Mouse (Mus musculus): ENCODE measurements around the gene Ddah2. TPM values are rescaled to one million over a fixed set of nuclear protein-coding genes. Genes with fewer than 3 reads are reported as not detected.
A peak's percentile ranks its signal among the peaks of the same experiment; 100 is the strongest.

Ddah2 gene
- polyA plus RNA-seq, 1 experiment from 2014 or later: 484 TPM

- Histone ChIP-seq H3K9ac (replicated peaks; ENCODE audit: low read depth, low read length) (peak overlapping the region; percentile 42; the same call in 1 of the 2 replicates), H3K36me3 (ENCODE audit: control insufficient read depth, insufficient read depth) (peaks cover 18% of the 10 kb centered on the region), H3K27me3 (replicated peaks; ENCODE audit: control insufficient read depth, insufficient read depth, low read length) (no peaks in the 10 kb centered on the region), H3K9me3 (ENCODE audit: control insufficient read depth, low read length) (no peaks in the 10 kb centered on the region), H3K4me3 (replicated peaks; ENCODE audit: low read length) (no peak overlapping the region), H3K27ac (ENCODE audit: low read length) (no peak overlapping the region), H3K4me2 (ENCODE audit: low read length) (0 out of 2 replicates have a peak overlapping the region, but pooled peaks have one; percentile 3), H3K4me1 (replicated peaks; ENCODE audit: control insufficient read depth, insufficient read depth, low read length) (no peaks in the 10 kb centered on the region)
- 0 out of 2 replicates have a peak, but pooled peaks have one; percentile 31 for ATAC-seq
- 21% methylated on average over 13 of the region's 13 CpGs for WGBS
These were observed 47.0 kb downstream of the Ddah2 start for GRCm38 (mm10) chr17:35105740-35106389.

DNA sequence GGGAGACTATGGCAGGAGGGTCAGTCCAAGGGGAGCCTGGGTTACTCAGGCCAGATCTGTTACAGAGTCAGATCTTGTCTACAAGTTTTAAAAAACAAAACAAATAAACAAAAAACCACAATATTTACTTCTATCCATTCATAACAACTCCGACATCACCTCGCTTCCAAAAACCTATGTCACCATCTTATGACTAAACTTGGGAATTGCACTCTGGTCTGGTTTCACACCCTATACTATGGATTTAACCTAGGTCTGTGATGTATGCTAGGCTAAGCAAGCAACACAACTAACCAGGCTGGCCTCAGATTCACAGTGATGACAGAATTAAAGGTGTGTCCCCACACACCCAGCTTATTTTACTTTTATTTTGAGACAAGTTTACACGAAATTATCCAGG is 47.7 kb downstream of the Ddah2 start:
- no peak for ATAC-seq
- Histone ChIP-seq H3K9ac (replicated peaks; ENCODE audit: low read depth, low read length) (no peak overlapping the region), H3K9me3 (ENCODE audit: control insufficient read depth, low read length) (no peaks in the 10 kb centered on the region), H3K4me1 (replicated peaks; ENCODE audit: control insufficient read depth, insufficient read depth, low read length) (no peaks in the 10 kb centered on the region), H3K27me3 (replicated peaks; ENCODE audit: control insufficient read depth, insufficient read depth, low read length) (no peaks in the 10 kb centered on the region), H3K36me3 (ENCODE audit: control insufficient read depth, insufficient read depth) (peaks cover 14% of the 10 kb centered on the region), H3K4me3 (replicated peaks; ENCODE audit: low read length) (no peak overlapping the region), H3K27ac (ENCODE audit: low read length) (no peak overlapping the region), H3K4me2 (ENCODE audit: low read length) (no peak overlapping the region)
- 69% methylated on average over 3 of the region's 3 CpGs for WGBS

DNA sequence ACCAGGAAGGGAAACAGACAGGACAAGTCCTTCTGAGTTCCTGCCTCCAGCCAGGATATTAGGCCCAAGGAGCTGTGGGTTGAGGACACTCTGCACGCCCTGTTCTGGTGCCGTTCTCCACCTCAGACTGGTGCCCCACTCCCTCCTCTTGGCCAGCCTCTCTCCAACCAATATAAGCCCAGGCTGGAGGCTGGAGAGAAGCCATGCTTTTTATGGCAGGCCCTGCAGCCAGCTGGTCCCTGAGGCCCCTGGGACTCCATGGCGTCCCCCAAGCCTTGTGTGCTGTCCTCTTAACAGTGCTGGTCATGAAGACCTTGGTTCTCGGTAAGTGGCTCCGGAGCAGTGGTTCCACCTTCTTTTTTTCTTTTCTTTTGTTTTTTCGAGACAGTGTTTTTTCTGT is 49.3 kb downstream of the Ddah2 start, which contains the start of gene Ly6g5c:
Ly6g5c (plus strand) TSS at position 183 of the 400 bp plus-strand sequence.
- Histone ChIP-seq H3K4me1 (replicated peaks; ENCODE audit: control insufficient read depth, insufficient read depth, low read length) (no peaks in the 10 kb centered on the region), H3K9ac (replicated peaks; ENCODE audit: low read depth, low read length) (no peak within 1 kb of the TSS), H3K4me2 (ENCODE audit: low read length) (no peak within 1 kb of the TSS), H3K4me3 (replicated peaks; ENCODE audit: low read length) (no peak within 1 kb of the TSS), H3K27me3 (replicated peaks; ENCODE audit: control insufficient read depth, insufficient read depth, low read length) (no peaks in the 10 kb centered on the region), H3K9me3 (ENCODE audit: control insufficient read depth, low read length) (no peaks in the 10 kb centered on the region), H3K36me3 (ENCODE audit: control insufficient read depth, insufficient read depth) (peaks cover 3% of the 10 kb centered on the region; the same call in 1 of the 2 replicates), H3K27ac (ENCODE audit: low read length) (no peak within 1 kb of the TSS)
- ATAC-seq: no peak
- 83% methylated on average over 6 of the region's 6 CpGs for WGBS

Other genes starting within 250 kb of the Ddah2 start
- gene Stk19, start 222.1 kb upstream of the Ddah2 start, polyA plus RNA-seq (2015; fragmentation: Nextera tagmentation; extraction: Ambion mirVana): 33.4 and 50.4 TPM in 2 replicates
- 64.8 and 75.6 TPM in 2 replicates for gene Dxo, start 222.0 kb upstream of the Ddah2 start, polyA plus RNA-seq (2015; fragmentation: Nextera tagmentation; extraction: Ambion mirVana)
- gene Skiv2l, start 208.8 kb upstream of the Ddah2 start, polyA plus RNA-seq (2015; fragmentation: Nextera tagmentation; extraction: Ambion mirVana): 65.6 and 67.5 TPM in 2 replicates
- 87.5 and 97.7 TPM in 2 replicates for gene Nelfe, start 208.6 kb upstream of the Ddah2 start, polyA plus RNA-seq (2015; fragmentation: Nextera tagmentation; extraction: Ambion mirVana)
- 1.1 and 1.3 TPM in 2 replicates for gene Cfb, start 196.5 kb upstream of the Ddah2 start, polyA plus RNA-seq (2015; fragmentation: Nextera tagmentation; extraction: Ambion mirVana)
- gene Zbtb12, start 179.6 kb upstream of the Ddah2 start, polyA plus RNA-seq (2015; fragmentation: Nextera tagmentation; extraction: Ambion mirVana): 7.1 and 8.0 TPM in 2 replicates
- gene Gm20547, start 177.0 kb upstream of the Ddah2 start, polyA plus RNA-seq (2015; fragmentation: Nextera tagmentation; extraction: Ambion mirVana): 0.29 TPM in 1 of 2 replicates, not detected in the other
- gene C2, start 160.8 kb upstream of the Ddah2 start, polyA plus RNA-seq (2015; fragmentation: Nextera tagmentation; extraction: Ambion mirVana): 1.6 and 1.7 TPM in 2 replicates
- gene Ehmt2, start 160.6 kb upstream of the Ddah2 start, polyA plus RNA-seq (2015; fragmentation: Nextera tagmentation; extraction: Ambion mirVana): 107 and 121 TPM in 2 replicates
- 0.09 TPM in 1 of 2 replicates, not detected in the other for gene Slc44a4, start 144.6 kb upstream of the Ddah2 start, polyA plus RNA-seq (2015; fragmentation: Nextera tagmentation; extraction: Ambion mirVana)
- 31.8 and 36.8 TPM in 2 replicates for gene Neu1, start 127.8 kb upstream of the Ddah2 start, polyA plus RNA-seq (2015; fragmentation: Nextera tagmentation; extraction: Ambion mirVana)
- gene Hspa1b, start 99.8 kb upstream of the Ddah2 start, polyA plus RNA-seq (2015; fragmentation: Nextera tagmentation; extraction: Ambion mirVana): 0.14 TPM in 1 of 2 replicates, not detected in the other
- not detected in 2 replicates for gene Gm20481, start 89.1 kb upstream of the Ddah2 start, polyA plus RNA-seq (2015; fragmentation: Nextera tagmentation; extraction: Ambion mirVana)
- 3.3 and 5.2 TPM in 2 replicates for gene Hspa1a, start 86.9 kb upstream of the Ddah2 start, polyA plus RNA-seq (2015; fragmentation: Nextera tagmentation; extraction: Ambion mirVana)
- 1.5 and 1.7 TPM in 2 replicates for gene Hspa1l, start 86.3 kb upstream of the Ddah2 start, polyA plus RNA-seq (2015; fragmentation: Nextera tagmentation; extraction: Ambion mirVana)
- gene Lsm2, start 77.2 kb upstream of the Ddah2 start, polyA plus RNA-seq (2015; fragmentation: Nextera tagmentation; extraction: Ambion mirVana): 119 and 121 TPM in 2 replicates
- 81.7 and 85.2 TPM in 2 replicates for gene Vars, start 58.0 kb upstream of the Ddah2 start, polyA plus RNA-seq (2015; fragmentation: Nextera tagmentation; extraction: Ambion mirVana)
- gene Vwa7, start 42.5 kb upstream of the Ddah2 start, polyA plus RNA-seq (2015; fragmentation: Nextera tagmentation; extraction: Ambion mirVana): 0.12 and 0.14 TPM in 2 replicates
- 2.2 and 2.7 TPM in 2 replicates for gene Sapcd1, start 31.0 kb upstream of the Ddah2 start, polyA plus RNA-seq (2015; fragmentation: Nextera tagmentation; extraction: Ambion mirVana)
- gene Msh5, start 12.3 kb upstream of the Ddah2 start, polyA plus RNA-seq (2015; fragmentation: Nextera tagmentation; extraction: Ambion mirVana): 3.1 and 3.4 TPM in 2 replicates
- 79.3 and 85.5 TPM in 2 replicates for gene Clic1, start 9.1 kb upstream of the Ddah2 start, polyA plus RNA-seq (2015; fragmentation: Nextera tagmentation; extraction: Ambion mirVana)
- gene Ly6g6c, start 6.4 kb downstream of the Ddah2 start, polyA plus RNA-seq (2015; fragmentation: Nextera tagmentation; extraction: Ambion mirVana): not detected in 2 replicates
- 0.24 TPM in 1 of 2 replicates, not detected in the other for gene Mpig6b, start 7.1 kb downstream of the Ddah2 start, polyA plus RNA-seq (2015; fragmentation: Nextera tagmentation; extraction: Ambion mirVana)
- 11.8 and 12.3 TPM in 2 replicates for gene Ly6g6e, start 17.9 kb downstream of the Ddah2 start, polyA plus RNA-seq (2015; fragmentation: Nextera tagmentation; extraction: Ambion mirVana)
- 1.2 and 1.6 TPM in 2 replicates for gene Ly6g6d, start 19.0 kb downstream of the Ddah2 start, polyA plus RNA-seq (2015; fragmentation: Nextera tagmentation; extraction: Ambion mirVana)
- gene Ly6g6f, start 26.6 kb downstream of the Ddah2 start, polyA plus RNA-seq (2015; fragmentation: Nextera tagmentation; extraction: Ambion mirVana): not detected in 2 replicates
- 93.1 and 109 TPM in 2 replicates for gene Abhd16a, start 30.2 kb downstream of the Ddah2 start, polyA plus RNA-seq (2015; fragmentation: Nextera tagmentation; extraction: Ambion mirVana)
- not detected in 2 replicates for gene Ly6g5c, start 49.2 kb downstream of the Ddah2 start, polyA plus RNA-seq (2015; fragmentation: Nextera tagmentation; extraction: Ambion mirVana)
- 0.62 and 1.3 TPM in 2 replicates for gene Ly6g5b, start 56.4 kb downstream of the Ddah2 start, polyA plus RNA-seq (2015; fragmentation: Nextera tagmentation; extraction: Ambion mirVana)
- gene Gpank1, start 62.4 kb downstream of the Ddah2 start, polyA plus RNA-seq (2015; fragmentation: Nextera tagmentation; extraction: Ambion mirVana): 29.6 and 29.8 TPM in 2 replicates
- gene Csnk2b, start 63.0 kb downstream of the Ddah2 start, polyA plus RNA-seq (2015; fragmentation: Nextera tagmentation; extraction: Ambion mirVana): 308 and 320 TPM in 2 replicates
- gene D17H6S53E, start 67.3 kb downstream of the Ddah2 start, polyA plus RNA-seq (2015; fragmentation: Nextera tagmentation; extraction: Ambion mirVana): 6.1 and 8.6 TPM in 2 replicates
- gene Apom, start 73.0 kb downstream of the Ddah2 start, polyA plus RNA-seq (2015; fragmentation: Nextera tagmentation; extraction: Ambion mirVana): 0.56 TPM in 1 of 2 replicates, not detected in the other
- gene Bag6, start 76.1 kb downstream of the Ddah2 start, polyA plus RNA-seq (2015; fragmentation: Nextera tagmentation; extraction: Ambion mirVana): 85.4 and 86.7 TPM in 2 replicates
- gene Prrc2a, start 105.9 kb downstream of the Ddah2 start, polyA plus RNA-seq (2015; fragmentation: Nextera tagmentation; extraction: Ambion mirVana): 156 and 195 TPM in 2 replicates
- 5.9 and 8.0 TPM in 2 replicates for gene Aif1, start 117.0 kb downstream of the Ddah2 start, polyA plus RNA-seq (2015; fragmentation: Nextera tagmentation; extraction: Ambion mirVana)
- gene Lst1, start 129.4 kb downstream of the Ddah2 start, polyA plus RNA-seq (2015; fragmentation: Nextera tagmentation; extraction: Ambion mirVana): 4.5 and 4.9 TPM in 2 replicates
- 0.24 TPM in 1 of 2 replicates, not detected in the other for gene Ltb, start 135.4 kb downstream of the Ddah2 start, polyA plus RNA-seq (2015; fragmentation: Nextera tagmentation; extraction: Ambion mirVana)
- gene Tnf, start 143.0 kb downstream of the Ddah2 start, polyA plus RNA-seq (2015; fragmentation: Nextera tagmentation; extraction: Ambion mirVana): not detected in 2 replicates
- 0.24 and 0.35 TPM in 2 replicates for gene Lta, start 146.3 kb downstream of the Ddah2 start, polyA plus RNA-seq (2015; fragmentation: Nextera tagmentation; extraction: Ambion mirVana)
- 0.62 TPM in 1 of 2 replicates, not detected in the other for gene Gm16181, start 161.8 kb downstream of the Ddah2 start, polyA plus RNA-seq (2015; fragmentation: Nextera tagmentation; extraction: Ambion mirVana)
- 46.2 and 64.8 TPM in 2 replicates for gene Atp6v1g2, start 174.6 kb downstream of the Ddah2 start, polyA plus RNA-seq (2015; fragmentation: Nextera tagmentation; extraction: Ambion mirVana)
- 9.5 and 10.7 TPM in 2 replicates for gene Nfkbil1, start 176.8 kb downstream of the Ddah2 start, polyA plus RNA-seq (2015; fragmentation: Nextera tagmentation; extraction: Ambion mirVana)
- 466 and 471 TPM in 2 replicates for gene Ddx39b, start 182.7 kb downstream of the Ddah2 start, polyA plus RNA-seq (2015; fragmentation: Nextera tagmentation; extraction: Ambion mirVana)
- 48.1 and 65.7 TPM in 2 replicates for gene H2-D1, start 203.7 kb downstream of the Ddah2 start, polyA plus RNA-seq (2015; fragmentation: Nextera tagmentation; extraction: Ambion mirVana)